Mouse (Mus musculus) spleen, postnatal 36 days (tissue): ENCODE measurements around the gene Cyld.
A peak's percentile ranks its signal among the peaks of the same experiment; 100 is the strongest.
"Not testable (repeated sequence)": the region's sequence is repeated elsewhere in the genome, so short reads cannot be mapped to it uniquely, and the experiment has no call there.

ENCODE experiments used
- DNase-seq, 2 experiments: peaks; one replicate each; pipeline ENCODE4 v3.0.0; 2022; ENCODE audit warnings: low spot score in 2 of 2, mixed read lengths in 1 of 2

Cyld gene

DNA sequence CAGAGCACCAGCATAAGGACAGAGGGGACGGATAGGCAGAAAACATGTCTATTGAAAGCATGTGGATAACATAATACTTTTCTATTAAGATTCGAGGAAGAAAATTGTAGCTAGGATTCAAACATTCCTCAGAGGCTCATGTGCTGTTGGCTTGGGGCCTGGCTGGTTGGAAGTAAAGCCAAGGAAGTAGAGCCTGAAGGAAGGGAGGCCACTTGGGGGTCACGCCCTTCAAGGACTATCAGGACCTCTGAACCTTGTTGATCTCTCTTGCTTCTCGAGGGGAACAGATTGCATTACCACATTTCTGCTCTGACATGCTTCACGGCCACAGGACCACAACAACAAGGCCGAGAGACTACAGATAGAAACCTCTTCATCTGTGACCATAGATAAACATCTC lies 7.7 kb upstream of the Cyld start:
- DNase-seq, result no peak

DNA sequence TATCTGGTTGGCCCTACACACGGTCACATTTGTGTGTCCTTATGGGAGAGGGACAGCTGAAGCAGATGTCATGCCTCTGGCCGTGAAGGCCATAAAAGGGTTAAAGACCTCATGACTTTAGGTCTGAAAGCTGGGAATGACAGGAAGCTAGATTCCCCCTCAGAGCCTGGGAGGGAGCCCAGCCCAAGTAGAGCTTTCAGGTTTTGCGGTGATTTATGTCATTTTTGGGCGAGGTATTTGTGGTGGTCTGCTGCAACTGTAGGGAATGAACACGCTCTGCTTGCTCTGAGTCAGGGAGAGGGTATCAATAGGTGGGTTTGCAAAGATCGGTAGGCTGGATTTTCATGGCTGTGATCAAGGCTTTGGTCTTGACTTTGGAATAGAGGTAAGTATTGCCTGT lies 6.9 kb upstream of the Cyld start:
- no peak for DNase-seq

DNA sequence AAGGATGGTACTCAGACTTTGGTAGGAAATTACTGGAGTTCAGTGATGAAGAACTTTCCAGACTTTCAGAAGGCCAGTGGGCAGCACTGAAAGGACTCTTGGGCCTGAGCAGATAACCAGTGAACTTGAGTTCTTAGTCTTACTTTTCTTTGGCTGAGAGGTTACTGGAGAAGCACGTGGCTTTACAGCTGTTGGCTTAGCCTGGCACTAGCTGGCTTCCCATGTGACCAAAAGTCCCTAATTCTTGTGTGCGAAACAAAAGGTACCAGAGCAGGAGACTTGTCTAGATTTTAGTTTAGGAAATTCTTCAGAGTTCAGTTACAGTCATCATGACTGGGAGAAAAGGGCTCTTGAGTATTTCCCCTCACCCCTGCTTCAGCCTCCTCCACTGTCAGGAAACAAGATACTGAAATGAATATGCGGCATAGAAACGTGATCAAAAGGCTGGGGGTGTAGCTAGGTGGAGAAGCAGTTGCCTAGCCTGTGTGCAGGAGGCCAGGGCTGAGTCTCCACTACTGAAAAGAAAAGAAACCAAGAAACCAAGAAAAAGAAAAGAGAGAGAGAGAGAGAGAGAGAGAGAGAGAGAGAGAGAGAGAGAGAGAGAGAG lies 5.4 kb upstream of the Cyld start:
- no peak for DNase-seq

DNA sequence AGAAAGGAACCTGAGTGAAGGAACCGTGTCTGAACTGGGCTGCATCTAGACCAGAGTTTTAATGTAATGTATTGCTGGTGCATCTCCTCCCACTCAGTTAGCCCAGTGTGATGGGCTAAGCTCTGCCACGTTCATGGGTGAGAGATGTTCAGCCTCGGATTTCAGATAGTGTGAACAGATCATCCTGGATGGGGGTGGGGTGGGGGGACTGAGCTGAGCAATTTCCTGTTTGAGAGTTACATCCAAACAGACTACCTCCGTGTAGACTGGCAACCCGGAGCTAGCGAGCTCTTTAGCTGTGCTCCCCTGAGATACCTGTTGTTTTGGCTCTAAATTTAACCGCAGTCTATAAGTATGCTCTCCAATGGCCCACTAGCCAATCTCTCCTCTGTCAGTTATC lies 4.9 kb upstream of the Cyld start:
- no peak for DNase-seq

DNA sequence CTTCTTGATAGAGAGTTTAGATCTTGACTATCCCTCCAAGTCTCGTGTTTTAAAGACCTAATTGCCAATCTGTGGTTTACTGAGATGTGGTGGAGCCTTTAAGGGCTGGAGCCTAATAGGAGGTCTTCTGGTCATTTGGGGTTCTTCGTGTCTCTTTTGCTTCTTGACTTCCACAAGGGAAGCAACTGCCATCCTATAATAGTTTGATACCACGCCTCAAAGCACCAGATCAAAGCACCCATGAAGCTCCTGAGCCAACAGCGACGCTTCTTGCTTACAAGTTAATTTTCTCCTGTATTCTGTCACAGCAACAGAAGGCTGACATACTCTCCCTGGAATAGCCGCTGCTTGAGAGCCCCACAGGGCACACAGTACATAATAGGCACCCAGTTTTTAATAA lies 4.0 kb upstream of the Cyld start:
- no peak for DNase-seq

DNA sequence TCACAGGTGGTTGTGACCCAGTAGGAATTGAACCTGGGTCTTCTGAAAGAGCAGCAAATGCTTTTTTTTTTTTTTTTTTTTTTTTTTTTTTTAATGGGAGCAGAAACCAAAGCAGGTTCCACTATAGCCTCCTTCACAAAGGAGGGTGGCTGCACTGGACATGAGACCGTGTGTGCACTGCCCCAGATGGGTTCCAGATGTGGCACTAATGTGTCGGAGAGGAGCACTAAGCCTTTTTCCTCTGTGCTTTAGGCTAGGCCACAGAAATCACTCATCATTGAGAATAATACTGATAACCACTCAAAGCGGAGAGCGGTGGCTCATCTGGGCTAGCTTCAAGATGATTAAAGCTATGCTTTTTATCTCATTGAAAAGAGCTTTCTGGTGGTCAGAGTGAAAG lies 3.5 kb upstream of the Cyld start:
- no peak for DNase-seq

DNA sequence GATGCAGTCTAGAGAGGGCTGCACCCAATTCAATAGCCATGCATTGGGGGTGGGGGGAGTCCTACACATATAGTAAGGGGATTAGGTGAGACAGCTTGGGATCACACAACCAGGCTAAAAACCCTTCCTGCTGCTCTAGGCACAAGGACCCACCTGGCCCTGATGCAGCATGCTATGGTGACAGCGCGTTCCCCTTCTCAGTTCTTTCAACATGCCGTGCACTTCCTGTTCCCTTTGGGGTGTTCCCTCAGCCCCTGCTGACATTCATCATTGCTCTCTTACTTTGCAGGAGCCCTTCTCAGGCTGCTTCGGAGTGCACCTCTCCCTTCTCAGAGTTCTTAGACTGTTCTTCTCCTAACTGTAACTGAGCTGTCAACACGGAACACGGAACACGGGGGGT lies 2.5 kb upstream of the Cyld start:
- peak; percentile 75 to 79 for DNase-seq

DNA sequence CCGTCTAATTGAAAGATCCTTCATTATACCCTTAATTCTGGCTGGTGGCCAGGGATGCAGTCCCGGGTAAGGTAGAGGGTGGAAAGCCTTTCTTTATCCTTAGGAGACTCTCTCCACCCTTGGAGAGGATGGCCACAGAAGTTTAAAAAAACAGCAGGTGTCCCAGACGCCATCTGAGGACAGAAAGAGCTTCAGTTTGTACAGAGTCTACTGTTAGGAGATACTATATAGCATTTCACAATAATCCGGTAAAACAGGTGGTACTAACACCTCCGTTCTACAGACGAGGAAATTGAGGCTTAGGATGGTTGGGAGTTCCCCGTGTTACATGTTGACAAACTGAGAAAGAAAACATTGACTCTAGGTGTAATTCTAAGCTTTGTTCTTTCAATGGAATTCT lies 600 bp upstream of the Cyld start:
- DNase-seq, result no peak

DNA sequence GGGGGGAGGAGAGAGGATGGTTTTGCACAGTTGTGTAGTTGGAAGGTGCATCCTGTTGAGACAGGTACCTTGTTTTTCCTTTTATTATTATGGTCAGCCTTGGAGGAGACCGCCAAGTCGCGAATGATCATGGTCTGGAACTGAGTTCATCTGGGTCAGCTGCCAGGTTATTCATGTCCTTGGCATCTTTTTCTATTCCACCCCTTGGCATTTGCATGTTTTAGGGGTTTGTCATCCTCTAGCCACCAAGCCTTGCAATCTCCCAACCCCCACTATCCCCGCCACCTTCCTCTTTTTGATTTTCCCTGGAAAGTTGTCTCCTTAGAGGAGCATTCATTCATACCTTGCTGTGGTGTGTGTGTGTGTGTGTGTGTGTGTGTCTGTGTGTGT lies 809 bp downstream of the Cyld start:
- DNase-seq, result no peak

DNA sequence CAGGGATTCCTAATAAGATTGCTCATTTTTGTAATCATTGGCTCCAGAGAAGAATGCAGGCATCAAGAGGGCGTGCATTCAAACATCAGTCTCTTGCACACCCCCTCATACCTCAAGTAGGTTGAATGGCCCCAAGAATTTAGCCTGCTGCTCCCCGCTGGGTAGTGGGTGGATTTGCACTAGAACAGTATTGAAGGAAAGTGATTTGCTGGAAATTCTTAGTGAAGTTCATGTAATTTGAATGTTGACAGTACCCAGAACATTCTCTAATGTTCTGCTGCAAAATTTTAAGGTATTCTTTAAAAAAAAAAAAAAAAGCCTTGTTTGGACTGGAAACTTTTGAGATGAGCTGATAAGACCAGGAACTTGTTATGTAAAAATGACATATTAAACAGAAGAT lies 1.2 kb downstream of the Cyld start:
- no peak for DNase-seq

DNA sequence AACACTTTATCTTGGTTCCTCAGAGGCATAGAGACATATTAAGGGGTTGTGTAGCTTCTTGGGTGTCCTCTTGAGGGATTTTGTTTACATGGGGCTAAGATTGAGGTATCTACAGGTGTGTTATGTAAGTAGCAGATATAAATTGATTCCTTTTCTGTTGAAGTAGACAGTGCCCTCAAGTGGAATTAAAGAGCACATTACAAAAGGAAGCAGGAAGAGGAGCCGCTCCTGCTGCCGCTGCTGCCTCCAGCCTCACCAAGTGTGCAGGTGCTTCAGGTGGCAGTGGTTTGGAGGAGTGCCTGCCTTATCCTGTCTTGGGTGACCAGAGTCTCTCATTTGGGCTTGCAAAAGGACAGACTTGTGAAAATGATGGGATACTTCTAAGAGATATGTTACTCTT lies 4.8 kb downstream of the Cyld start:
- DNase-seq, result peak in 1 of 2 experiments; percentile 32

DNA sequence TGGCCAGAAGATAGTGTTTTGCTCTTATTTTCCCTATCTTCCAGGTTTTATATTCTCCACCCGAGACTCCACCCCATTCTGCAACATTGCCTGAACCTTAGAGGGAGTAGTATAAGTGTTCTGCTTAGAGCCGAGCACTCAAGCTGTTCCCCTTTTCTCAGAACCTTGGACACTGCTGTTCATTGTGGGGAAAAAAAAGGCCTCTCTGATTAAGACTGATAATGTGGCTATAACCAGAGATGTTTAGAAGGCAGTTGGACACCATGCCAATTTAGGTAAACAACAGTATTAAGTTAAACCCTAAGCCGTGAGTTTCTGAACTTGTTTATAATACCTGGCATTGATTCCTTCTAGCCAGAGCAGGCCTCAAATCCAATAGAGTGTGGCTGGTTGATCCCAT lies 6.0 kb downstream of the Cyld start:
- no peak for DNase-seq

DNA sequence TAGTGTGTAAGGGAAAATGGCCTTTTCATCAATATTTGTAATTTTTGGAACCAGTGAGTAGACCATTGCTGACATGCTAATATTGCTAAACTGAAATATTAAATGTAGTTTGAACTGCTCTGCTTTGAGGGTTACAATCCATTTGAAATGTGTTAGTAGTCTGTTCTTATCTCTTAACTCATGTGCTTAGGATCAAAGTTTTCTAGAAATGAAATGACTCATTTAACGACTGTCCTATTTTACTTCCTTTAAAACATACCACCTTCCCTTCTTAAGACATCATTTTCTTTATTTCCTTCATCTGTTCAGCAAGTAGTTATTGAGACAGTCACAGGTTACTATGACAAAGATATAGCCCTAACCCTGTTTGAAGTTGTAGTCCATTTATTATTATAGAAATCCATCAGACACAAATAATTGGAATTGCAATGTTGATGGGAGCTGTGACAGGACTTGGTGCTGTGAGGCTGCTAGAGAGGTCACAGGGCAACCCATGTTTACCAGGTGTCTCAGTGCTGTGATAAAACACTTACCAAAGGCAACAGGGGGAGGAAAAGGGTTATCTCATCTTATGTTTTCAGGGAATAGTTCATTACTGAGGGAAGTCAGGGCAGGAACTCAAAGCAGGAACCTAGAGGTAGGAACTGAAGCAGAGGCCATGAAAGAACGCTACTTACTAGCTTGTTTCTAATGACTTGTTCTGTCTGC lies 26.6 kb downstream of the Cyld start:
- DNase-seq, result no peak

DNA sequence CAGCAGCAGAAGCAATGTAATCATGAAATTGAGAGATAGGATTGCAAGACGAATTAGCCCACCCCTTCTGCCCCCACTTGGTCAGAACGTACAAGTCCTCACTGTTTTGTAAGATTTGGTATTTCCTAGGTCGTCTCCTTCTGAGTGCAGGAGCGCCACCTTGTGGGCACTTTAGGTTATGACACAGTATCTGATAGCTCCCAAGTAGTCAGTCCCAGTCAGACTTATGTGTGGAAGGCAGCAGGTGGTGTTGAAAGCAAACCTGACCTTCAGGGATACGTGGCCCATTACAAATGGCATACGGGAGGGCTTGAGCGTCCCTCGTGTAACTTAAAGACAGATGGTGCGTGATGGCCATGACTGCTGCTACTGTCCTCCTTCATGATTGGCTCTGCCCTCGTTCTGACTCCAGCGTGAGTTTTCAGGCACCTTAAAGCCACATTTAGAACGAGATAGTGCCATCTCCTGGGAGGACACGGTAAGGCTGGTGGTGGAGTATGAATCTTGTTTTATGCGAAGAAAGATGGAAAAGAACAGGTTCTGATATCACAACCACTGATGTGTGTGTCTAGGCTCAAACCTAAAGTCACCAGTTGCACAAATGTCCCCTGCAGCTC lies 58.5 kb downstream of the Cyld start:
- peak; percentile 66 to 72 for DNase-seq

DNA sequence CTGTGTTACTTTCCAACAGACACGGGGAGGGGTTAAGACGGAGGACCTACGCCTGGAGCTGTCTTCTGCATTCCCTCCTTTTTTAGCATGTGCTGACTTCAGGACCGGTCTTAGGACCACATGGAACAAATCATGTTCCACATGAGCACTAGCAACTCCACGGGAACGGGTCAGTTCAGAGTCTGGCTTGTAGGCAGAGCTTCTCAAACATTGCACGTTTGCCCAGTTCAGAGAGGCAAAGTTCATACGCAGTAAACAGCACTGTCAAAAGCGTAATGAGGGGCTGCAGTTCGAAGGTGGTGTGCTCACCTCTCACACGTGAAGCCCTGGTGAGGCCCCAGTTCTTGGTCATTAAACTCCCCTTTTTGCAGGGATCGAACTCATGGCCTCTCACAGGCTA lies 65.2 kb downstream of the Cyld start:
- no peak for DNase-seq

DNA sequence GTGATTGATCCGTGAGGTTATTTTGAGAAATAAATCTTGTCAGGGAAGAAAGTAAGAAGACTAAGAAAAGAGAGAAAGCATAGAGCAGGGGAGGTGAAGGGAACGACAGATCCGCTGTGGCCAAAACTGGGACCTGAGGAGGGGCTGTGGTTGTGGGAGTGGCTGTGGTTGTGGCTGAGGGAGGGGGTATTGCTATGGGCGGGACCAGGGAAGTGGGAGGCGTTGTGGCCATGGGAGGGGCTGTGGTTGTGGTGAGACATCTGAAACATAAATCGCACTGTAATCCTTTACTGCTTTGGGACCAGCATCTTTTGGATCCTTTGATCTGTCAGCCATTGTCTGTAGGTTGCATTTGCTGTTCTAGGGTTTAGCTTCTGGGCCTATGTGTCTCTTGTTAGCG lies 74.4 kb downstream of the Cyld start:
- DNase-seq, result no peak

DNA sequence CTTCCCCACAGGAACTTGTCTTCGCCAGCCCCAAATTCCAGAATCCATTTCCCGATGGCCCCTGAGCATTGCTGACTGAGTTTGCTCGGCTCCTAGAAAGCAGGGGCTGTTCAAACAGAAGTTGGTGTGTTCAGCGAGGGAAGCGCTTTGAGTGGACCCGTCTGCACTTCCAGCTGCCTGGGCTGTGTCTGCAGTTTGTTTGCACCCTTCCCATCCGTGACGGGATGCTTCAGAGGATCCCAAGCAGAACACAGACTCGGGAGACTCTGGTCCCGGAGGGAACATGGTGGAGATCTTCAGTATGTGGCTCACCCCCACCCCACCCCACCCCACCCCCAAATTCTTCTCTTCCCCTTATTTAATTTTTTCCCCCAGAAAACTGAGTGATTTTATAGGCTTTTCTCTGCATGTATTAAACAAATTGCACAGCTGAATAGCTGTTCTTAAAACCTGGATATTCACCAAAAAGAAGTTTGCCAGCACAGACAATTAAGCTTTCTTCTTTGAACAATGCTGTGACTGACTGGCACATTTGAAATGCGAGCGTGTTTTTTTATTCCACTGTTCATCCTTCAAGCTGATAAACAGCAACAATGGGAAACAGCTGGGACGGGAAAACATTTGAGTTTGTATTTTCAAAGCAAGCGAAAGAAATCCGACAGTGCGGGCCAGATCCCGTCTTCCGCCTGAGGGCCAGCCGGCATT lies 77.9 kb downstream of the Cyld start:
- DNase-seq, result no peak

DNA sequence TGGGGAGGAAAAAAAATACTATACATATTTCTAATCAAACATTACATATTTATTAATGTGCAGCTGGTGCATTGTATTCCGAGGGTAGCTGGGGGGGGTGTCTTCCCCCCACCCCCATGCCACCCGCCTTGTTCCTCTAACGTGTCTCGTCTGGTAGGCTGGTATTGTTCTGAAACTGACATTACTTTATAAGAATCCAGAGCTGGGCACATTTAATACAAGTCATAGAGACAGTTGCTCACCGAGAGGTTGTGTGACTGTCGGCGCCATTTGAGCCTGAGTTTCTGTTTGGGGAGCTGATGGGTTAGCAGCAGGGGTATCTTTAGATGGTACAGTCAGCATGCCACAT lies 78.4 kb downstream of the Cyld start:
- no peak for DNase-seq

DNA sequence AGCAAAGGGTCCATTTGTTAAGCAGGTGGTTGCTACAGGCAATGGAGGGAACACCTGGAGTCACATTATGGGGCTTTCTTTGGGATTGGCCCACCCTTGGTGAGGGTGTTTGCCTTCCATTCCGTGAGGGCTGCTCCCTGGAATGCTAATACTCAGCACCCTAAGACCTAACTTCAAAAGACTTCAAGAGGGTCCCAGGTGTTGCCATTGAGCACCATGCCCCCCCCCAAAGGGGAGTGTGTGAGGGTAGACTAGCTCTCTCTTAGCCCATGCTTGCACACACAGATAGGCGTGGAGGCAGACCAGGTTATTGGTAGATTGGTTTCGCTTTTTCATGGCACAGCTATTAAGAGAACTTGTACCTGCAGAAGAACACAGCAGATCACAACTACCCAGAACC lies 83.3 kb downstream of the Cyld start:
- DNase-seq, result no peak

DNA sequence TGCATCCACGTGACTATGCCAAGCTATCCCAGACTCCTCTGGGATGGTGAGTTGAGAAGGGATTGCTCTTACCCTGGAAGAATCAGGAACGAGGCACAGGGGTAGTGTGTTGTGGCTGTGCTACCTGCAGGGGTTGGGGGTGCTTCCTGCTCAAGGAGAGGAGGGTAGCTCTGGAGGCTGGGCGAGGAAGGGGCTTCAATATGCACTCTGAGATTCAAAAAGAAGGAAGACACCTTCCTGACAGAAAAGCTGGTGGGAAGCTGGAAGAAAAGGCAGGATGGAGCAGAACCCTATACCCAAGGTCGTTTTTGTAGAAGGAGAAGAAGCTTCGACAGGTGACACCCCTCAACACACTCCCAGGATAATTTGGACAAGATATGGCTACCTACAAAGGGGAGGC lies 84.5 kb downstream of the Cyld start:
- no peak for DNase-seq

DNA sequence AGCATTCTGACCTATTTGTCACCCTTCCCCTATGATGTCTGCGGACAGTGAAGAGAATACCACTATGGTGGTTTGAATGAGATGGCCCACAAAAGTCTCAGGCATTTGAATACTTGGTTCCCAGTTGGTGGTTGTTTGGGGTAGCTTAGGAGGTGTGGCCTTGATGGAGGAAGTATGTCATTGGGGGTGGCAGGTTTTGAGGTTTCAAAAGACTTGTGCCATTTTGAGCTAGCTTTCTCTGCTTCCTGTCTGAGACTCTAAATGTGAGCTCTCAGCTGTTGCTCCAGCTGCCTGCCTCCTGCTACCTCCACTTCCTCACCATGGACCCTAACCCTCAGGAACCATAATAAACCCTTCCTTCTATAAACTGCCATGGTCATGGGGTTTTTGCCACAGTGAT lies 86.9 kb downstream of the Cyld start:
- peak in 1 of 2 experiments; percentile 6 for DNase-seq

DNA sequence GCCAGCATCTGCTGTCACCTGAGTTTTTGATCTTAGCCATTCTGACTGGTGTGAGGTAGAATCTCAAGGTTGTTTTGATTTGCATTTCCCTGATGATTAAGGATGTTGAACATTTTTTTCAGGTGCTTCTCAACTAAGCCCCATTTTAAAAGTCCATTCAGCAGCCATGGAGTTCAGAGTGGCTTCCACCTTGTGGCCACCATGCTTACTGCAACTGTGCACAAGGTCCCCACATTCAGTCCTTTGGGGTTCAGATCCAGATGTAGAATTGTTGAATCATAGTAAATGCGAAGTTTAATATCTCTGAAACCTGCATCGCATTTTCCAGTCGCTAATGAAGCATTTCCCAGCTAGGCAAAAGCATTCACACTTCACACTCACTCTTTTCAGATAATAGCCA lies 91.5 kb downstream of the Cyld start:
- DNase-seq, result not testable (repeated sequence)

DNA sequence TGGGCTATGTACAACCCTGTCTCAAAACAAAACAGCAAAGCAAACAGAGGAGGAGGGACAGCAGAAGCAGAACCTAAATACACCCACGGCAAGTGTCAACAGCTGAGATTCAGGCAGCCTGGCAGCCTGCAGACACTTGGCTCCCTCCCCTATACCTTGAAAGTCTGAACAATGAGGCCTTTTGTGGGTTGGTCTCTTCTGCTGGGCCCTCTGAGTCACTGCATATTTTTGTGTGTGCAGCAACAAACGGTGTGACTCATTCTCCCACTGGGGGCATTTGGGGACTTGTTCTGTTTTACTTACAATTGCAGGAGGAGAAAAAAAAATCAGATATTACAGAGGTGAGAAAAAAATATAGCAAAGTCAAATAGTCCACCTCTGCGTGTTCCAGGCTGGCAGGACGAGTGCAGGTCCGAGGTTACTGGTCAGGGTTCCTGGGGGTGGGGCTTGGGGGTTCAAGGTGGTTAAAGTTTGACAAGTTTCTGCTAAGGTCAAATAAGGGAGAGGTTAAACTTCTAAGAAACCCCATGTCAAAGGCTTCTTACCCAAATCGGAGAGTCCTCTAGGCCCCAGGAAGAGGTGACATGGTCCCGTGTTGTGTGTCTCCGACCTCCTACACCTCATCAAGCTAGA lies 96.0 kb downstream of the Cyld start:
- no peak for DNase-seq
